Mouse (Mus musculus): Measurements from ENCODE around the gene Mta3.

GRCm38 (mm10) chr17:83790158-83790557, 84.2 kb downstream of the Mta3 start:
- no peak for TF ChIP-seq GATA1 (IDR thresholded peaks at IDR 0.05; ENCODE audit: low read length)
- no peak for TF ChIP-seq TAL1 (IDR thresholded peaks at IDR 0.05; ENCODE audit: low read length)
